Mouse (Mus musculus) right cerebral cortex, postnatal 10 days (tissue): ENCODE measurements around the gene Psg22.
"Not testable (repeated sequence)": the region's sequence is repeated elsewhere in the genome, so short reads cannot be mapped to it uniquely, and the experiment has no call there.

Experiments used
- DNase-seq, 2 experiments: peaks; one replicate each; pipeline ENCODE4 v3.0.0; 2021; ENCODE audit warnings: low spot score in 2 of 2

The Psg22 gene

DNA sequence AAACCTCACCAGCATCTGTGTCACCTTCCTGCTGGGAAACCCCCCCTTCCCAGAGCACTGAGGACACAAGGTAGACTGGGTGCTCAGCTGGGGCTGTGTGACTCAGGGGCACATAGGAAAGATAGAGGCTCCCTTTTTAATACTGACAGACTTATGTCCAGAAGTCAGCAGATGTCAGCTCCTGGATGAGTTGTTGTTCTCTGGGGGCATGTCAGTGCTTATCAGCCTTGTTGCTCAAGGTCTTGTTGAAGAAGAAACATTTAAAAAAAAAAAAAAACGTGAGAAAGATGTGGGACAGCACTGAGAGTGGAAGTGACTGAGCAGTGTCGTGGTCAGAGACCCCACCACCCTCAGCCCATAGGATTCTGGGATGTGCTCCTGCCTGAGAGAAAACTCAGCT lies at the start of gene Psg22:
Gene Psg22 (plus strand): TSS at position 301 of the 400 bp plus-strand sequence.
- DNase-seq: no peak

- DNase-seq: peak; percentile 20 to 51
Measured at GRCm38 (mm10) chr7:18679772-18680171, 38.1 kb upstream of the Psg22 start.

DNA sequence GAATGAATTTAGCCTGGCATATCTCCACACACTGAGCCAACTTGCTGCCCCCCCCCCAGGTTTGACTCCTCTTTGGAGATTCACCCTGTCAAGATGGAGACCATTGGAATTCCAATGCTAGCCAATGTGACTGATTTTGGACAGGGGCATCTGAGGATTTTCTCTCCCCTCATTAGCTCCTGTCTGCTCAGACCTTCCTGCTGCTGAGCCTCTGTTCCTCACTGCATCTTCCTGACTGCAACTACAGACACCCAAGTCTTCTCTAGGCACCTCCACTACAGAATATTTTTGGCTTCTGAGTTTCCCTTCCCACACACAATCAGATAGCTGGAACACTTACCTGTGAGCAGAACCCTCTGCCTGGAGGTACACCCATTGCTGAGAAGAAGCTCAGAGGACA lies 32.3 kb upstream of the Psg22 start:
- no peak for DNase-seq

- DNase-seq: no peak
Measured at GRCm38 (mm10) chr7:18686085-18686484, 31.8 kb upstream of the Psg22 start, which contains the start of gene Psg20. TSS of gene Psg20 (minus strand) at chr7:18686185.

DNA sequence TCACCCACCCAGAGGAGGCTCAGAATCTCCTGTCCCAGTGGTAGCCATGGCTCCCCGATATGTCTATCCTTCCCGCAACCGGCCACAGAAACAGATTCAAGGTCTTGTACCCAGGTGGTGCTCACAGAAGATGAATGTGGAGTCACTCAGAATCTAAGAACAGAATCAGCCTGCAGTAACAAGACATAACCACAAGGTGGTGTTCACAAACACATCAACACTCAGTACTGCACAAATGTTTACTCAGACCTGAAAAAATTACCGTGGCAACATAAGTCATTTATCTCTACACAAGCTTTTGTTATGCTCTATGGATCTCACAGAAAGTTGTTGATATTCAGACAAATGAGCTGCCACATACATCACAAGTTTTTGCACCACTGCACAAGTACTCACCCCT lies 7.6 kb upstream of the Psg22 start:
- DNase-seq: peak in 1 of 2 experiments; percentile 17

GRCm38 (mm10) chr7:18710846-18711245 lies 7.0 kb upstream of the Psg22 start:
- DNase-seq: no peak

GRCm38 (mm10) chr7:18715546-18715945 lies 2.3 kb upstream of the Psg22 start:
- DNase-seq: no peak

DNA sequence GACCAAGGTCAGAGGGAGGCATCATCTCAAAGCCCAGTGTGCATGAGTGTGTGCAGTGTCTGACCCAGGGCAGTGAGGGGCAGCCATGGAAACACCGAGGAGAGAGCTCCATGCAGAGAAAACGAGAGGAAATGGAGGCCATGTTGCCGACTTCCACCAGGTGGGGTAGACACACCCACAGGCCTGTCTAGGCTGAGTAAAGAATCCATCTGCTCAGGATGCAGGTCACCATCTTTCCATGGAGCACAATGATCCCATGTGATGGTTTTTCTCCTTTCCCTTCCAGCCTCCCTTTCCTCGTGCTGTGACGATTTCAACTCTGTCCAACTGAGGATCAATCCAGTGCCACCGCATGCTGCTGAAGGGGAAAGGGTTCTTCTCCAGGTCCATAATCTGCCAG lies 6.1 kb downstream of the Psg22 start:
- DNase-seq: no peak

DNA sequence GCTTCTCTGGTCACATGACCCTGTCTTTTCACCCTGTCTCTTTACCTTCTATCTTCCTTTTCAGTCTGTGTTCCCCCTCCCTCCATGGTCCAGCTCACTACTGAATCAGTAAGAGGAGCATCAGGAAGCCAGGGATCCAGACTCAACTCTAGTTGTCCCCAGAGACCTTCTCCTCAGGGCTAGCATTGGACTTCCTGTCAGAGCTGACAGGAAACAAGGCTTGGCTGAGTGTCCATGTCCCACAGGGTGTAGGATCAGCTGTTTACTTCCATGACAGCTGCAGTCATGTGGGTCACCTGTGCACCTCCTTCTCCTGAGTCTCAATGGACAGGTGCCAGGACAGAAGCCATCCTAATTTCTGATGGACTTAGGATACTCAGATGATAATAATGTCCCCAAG lies 8.0 kb downstream of the Psg22 start:
- DNase-seq: not testable (repeated sequence)

DNA sequence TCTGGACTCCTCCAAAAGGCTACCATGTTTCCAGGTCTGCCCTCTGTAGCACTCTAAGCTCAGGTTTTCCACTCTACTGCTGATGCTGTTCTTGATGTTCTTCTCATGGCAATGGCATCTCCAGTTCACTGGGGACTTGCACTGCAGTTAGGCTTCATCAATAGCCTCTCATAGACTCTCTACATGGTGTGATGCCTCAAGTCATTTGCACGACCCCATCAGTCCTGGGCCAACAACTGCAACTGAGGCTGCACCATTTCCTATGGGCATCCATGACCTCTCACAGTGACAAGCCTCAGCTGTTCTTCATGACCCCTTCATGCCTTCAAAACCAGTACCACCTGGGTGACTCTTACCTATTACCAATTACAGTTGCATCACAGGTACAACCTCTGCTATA lies 10.5 kb downstream of the Psg22 start:
- DNase-seq: no peak

DNA sequence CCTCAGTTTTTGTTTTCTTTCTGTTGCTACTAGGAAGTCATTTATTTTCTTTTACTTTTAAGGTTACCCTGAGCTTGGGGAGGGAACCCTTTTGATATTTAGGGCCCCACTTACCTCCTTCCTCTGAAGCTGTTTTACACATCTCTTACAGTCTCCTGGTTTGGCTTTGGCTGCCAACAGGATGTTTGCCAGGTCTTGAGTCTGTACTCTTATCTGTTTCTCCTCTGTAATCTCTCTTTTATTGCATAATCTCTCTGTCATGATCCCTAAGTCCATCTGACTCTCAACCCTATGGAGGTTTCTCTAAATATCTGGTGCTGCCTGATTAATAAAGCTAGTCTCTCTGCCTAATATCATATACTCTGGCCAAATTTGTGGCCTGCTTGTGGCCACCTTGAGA lies 15.2 kb downstream of the Psg22 start:
- no peak for DNase-seq

DNA sequence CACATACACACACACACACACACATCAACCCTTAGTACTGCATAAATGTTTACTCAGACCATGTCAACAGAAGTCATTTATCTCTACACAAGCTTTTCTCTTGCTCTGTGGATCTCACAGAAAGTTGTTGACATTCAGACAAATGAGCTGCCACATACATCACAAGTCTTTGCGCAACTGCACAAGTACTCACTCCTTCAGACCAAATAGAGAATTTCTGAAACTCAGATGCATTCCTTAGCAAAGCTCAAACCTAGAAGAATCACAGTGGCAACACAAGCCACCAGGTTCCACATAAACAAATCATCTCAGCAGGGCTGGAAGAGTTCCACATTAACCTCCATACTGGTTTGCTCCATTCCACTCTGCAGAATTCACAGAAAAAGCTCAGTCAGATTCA lies 16.6 kb downstream of the Psg22 start:
- no peak for DNase-seq

GRCm38 (mm10) chr7:18746189-18746860 lies 28.4 kb downstream of the Psg22 start:
- DNase-seq: peak in 1 of 2 experiments; percentile 20

- DNase-seq: not testable (repeated sequence)
Measured at GRCm38 (mm10) chr7:18747420-18747819, 29.5 kb downstream of the Psg22 start.

- DNase-seq: no peak
Measured at GRCm38 (mm10) chr7:18748994-18749895, 31.4 kb downstream of the Psg22 start.

DNA sequence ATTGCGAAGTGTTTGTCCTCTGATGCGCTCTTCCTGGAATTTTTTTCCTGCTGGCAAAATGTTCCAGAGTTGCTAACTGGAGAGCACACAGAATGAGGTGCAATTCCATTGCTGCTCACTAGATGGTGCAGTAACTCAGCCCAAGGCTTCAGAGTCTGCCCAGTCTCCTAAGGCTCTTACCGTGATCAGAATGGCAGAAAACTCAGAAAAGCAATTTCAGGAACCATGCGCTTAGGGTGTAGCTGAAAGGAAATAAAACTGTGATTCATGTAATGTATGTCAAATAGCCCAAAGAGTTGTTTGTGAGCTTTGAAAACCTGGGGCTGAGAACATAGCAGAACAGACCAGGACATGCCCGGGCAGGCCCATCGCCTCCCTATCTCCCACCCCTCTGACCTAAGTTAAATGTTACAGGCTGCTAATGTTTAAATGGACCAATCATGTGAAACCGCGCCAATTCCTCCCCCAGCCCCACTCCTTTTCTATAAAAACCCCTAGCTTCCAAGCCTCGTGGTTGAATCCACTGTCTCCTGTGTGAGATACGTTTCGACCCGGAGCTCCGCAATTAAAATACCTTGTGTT lies 32.1 kb downstream of the Psg22 start:
- peak; percentile 72 to 82 for DNase-seq

DNA sequence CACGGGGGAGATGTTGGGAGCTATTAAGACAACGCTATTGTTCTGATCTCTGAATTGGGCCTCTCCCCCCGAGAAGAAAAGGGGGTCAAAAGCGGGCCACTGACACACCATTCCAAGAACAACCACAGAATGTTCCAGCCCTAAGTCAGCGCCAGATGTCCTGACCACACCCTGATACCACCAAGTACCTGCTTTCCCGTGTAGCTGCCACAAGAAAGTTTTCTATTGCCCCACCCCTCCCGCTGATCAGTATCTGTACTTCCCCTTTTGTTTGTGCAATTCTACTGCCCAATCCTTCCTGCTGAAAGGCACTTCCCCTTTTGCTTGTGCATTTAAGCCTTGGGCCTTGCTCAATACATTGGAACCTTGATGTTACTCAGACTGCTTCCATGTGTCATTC lies 42.3 kb downstream of the Psg22 start:
- DNase-seq: not testable (repeated sequence)

GRCm38 (mm10) chr7:18762885-18763284 lies 45.0 kb downstream of the Psg22 start:
- not testable (repeated sequence) for DNase-seq
